Mouse (Mus musculus) ovary, adult 18-20 months (tissue): Measurements from ENCODE around the gene 1700017B05Rik.
"Not testable (repeated sequence)": the region's sequence is repeated elsewhere in the genome, so short reads cannot be mapped to it uniquely, and the experiment has no call there.

Experiments used
- DNase-seq: peaks from one replicate; pipeline ENCODE4 v3.0.0; 2022; ENCODE audit warnings: low spot score, mixed read lengths

The 1700017B05Rik gene

DNA sequence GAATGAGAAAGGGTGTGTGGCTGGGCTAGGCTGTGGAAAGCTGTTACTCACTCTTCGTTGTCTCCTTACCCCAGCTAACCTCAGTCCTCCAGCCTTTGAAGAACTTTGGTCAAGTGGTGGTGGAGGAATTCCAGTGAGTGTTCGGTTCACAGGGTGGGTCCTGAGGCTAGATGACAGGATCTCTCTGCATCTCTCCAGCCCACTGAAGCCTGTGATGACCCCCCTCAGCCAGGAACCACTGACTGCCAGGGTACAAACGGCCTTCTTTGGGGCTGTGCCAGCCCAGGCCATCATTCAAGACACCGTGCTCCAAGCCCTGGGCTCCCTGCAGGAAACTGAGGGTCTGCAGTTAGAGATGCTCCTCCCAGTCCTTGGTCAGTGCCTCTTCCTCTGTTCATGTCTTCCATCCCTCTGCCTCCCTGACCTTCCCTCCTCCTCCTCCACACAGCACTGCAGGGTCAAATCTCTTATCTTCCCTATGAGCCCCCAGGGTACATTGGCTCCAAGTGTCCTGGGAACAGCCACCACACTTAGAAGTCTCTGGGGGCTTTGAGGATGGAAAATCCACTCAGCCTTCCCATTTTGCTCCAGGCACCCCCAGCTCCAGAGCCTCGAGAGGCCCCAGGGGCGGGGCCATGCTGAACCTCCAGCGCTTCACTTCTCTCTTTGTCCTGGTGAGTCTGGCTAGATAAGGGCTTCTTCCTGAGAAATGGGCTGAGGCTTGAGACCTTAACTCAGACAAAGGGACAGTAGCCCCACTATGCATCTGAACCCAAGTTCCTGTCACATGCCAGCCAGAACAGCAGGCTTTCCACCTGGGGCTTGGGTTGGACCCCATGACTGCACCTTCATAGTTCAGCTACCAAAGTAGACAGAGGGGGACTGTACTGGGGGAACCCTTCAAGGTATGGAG is 14.1 kb downstream of the 1700017B05Rik start:
- no peak for DNase-seq

GRCm38 (mm10) chr9:57247201-57247671 is 15.2 kb downstream of the 1700017B05Rik start:
- DNase-seq: no peak

- DNase-seq: no peak
Observed at GRCm38 (mm10) chr9:57246482-57246881, 15.9 kb downstream of the 1700017B05Rik start.

GRCm38 (mm10) chr9:57244106-57244685 is 18.2 kb downstream of the 1700017B05Rik start:
- DNase-seq: no peak

GRCm38 (mm10) chr9:57242916-57243315 is 19.5 kb downstream of the 1700017B05Rik start:
- no peak for DNase-seq

- no peak for DNase-seq
Observed at GRCm38 (mm10) chr9:57241111-57241510, 21.3 kb downstream of the 1700017B05Rik start.

- DNase-seq: no peak
Observed at GRCm38 (mm10) chr9:57238220-57238619, 24.2 kb downstream of the 1700017B05Rik start.

DNA sequence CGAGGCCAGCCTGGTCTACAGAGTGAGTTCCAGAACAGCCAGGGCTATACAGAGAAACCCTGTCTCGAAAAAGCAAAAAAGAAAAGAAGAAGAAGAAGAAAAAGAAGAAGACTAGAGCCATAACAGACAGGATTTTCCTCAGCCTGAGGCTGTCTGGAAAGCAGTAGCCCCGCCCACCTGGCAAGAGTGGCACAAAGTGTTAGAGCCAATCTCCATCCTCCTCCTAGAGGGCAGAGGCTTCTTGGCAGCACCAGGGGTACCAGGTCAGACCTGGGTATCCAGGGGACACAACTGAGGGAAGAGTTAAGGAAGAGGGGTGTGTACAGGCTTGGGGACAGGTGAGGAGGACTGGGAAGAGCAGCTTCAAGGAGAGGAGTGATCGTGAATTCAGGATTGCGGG is 24.7 kb downstream of the 1700017B05Rik start:
- DNase-seq: no peak

DNA sequence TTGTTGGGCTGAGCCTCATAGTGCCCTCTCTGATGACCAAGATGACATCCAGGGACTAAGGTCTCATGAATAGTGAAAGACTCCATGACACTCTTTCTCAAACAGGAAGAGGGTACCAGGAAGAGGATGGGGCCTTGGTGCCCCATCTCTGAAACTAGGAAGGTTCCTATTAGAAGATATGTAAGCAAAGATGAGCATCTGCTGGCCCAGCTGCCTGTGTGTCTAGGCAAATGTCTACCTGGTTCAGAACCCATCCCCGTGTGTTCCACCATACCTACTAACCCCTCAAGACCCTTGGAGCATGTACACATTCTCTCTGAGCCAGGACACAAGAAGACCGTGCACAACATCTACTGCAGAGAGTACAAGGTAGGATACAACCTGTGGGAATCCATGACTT is 26.2 kb downstream of the 1700017B05Rik start, which contains the start of gene Trcg1:
Gene Trcg1, plus strand, starts transcription at position 301 of the 400 bp plus-strand sequence.
- DNase-seq: no peak

DNA sequence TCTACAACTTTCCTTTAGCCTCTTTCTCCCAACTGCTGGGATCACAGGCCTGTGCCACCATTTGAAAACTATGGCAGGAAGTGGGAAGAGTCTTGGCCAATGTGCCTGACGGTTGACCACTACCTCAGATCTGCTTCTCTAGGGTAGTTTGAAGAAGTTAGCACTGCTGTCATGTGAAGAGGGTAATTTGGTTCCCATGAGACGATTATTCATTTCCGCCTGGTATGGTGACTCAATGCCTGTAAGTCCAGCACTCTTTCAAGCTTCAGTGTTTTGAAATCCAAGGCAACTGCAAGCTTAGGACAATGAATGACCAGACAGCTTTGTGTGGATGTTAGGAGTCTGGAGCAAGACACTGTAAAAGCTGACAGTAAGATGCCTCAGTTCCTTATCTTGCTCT is 28.6 kb downstream of the 1700017B05Rik start:
- no peak for DNase-seq

DNA sequence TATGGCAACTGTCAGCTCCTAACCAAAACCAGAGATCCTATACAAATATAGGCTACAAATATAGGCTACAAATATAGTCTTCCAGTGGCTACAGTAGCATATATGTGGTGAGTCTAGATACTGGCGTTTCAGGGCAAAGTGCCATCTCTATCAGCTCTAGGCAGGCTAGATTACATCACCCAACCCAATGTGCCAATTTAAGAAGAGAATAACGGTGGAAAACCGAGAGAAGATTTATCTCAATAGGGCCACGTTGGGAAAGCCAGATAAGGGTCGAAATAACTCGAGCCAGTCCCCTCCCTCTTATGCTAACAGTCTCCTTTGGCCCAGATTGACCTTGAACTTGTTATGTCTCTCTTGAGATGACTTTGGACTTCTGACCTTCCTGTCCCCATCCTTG is 29.3 kb downstream of the 1700017B05Rik start:
- DNase-seq: no peak

GRCm38 (mm10) chr9:57232341-57232940 is 30.0 kb downstream of the 1700017B05Rik start:
- no peak for DNase-seq

- DNase-seq: no peak
Observed at GRCm38 (mm10) chr9:57231536-57232255, 30.7 kb downstream of the 1700017B05Rik start.

DNA sequence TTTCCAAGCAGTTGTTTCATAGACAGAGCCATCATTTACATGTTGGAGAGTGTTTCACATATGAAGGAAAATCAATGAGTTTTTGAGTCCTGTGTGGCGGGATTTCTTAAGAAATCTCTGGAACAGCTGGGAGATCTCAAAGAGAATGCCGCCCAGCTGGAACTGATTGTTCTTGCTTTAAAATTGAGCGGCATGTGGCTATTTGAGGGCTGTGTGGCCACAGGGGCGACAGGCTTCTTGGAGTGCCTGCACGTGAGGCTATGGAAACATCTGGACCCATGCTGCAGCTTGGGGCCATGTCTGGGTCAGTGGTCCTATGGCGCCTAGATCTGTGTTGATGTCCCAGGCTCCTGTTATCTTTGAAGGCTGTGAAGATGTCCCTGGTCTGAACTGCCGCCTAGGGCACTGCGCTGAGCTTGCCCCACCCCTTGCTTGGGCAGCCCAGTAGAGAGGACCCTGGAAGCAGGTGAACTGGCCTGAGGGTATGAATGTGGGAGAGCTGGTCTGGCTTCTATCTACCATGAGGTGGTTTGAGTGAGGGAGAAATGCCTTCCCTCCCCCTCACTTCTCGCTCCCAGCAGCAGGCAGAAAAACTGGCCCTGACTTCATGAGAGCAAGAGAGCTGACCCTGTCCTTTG is 32.1 kb downstream of the 1700017B05Rik start:
- DNase-seq: no peak

- DNase-seq: no peak
Observed at GRCm38 (mm10) chr9:57229726-57230125, 32.7 kb downstream of the 1700017B05Rik start.

DNA sequence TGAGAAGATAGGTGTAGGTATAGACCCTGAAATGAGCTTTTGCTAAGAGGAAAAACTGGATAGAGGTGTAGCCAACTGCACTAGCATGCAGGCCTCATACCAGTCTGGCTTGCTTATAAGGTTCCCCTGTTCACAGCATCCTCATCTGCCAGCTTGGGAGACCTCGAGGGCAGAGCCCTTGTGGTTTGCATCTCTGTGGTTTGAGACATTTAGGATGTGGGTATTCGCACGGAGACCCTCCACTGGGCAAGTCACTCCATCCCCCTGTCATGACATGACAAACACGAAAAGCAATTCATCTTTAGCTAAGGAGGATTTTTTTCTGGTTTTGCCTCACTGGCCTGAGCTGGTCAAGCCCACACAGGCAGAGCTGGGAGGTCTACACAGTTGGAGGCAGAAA is 34.2 kb downstream of the 1700017B05Rik start:
- no peak for DNase-seq

GRCm38 (mm10) chr9:57227203-57227602 is 35.2 kb downstream of the 1700017B05Rik start:
- no peak for DNase-seq

DNA sequence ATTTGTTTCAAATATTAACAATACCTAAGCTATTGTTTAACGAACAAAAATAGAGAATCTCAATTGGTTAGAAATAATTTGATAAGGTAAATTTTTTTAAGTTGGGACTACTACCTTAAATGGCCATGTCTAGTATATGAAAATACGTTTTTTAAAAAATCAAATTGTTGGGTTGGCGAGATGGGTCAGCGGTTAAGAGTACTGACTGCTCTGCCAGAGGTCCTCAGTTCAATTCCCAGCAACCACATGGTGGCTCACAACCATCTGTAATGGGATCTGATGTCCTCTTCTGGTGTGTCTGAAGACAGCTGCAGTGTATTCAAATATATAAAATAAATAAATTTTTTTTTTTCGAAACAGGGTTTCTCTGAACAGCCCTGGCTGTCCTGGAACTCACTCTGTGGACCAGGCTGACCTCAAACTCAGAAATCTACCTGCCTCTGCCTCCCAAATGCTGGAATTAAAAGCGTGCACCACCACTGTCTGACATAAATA is 35.7 kb downstream of the 1700017B05Rik start:
- not testable (repeated sequence) for DNase-seq

DNA sequence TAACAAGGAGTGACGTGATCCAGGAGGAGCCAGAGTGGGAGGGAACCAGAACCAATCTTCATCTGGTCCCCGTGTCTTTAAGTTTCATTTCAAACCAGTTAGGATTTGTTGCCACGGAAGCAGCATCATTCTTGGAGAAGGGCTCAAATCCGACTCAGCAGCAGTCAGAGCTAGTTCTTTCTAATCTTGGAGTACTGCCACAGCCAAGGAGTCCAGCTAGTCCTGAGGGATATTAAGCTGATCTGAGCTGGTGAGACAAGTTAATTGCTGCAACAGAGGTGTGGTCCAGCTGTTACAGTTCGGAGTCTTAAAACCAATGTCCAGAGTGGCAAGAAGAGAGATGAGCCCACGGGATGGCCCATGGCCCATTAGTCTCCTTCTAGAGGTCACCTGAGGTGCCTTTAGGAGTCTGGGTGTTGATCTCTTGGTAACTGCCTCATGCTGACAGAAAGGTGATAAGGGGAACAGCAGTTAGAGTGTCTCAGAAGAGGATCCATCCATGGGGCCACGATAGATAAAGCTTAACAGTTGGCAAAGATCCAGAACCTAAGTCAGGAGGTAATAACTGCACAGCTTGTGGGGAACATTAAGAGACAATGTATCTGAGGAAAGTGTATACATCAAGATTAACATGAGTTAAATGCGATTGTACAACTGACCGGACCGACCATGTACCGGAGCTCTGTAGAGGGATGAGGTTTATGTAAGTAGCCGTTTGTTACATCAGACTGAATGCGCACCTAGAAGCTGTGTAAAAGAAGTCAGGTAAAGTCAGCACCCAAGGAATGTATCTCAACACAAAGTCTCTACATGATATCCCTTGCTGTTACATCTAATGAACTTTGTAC is 36.4 kb downstream of the 1700017B05Rik start:
- DNase-seq: no peak

DNA sequence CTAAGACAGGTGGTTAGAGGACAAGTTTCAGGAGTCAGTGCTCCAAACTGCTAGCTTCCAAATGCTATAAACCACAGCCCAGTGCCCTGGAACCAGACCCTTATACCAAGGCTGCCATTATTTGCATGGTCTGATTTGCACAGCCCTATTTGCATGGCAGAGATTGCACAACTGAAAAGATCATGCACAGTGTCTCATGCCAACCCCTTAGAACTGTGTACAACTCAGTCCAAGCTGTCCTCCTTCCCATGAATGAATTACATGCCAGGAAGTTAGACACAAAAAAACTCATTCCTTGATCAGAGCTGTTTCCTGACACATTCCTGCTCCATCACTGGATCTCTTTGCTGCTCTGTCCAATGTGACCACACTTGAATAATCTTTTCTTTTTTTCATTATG is 39.1 kb downstream of the 1700017B05Rik start:
- no peak for DNase-seq
